Mouse (Mus musculus): ENCODE results near the gene Carmil1. TPM values are rescaled to one million over a fixed set of nuclear protein-coding genes. Genes with fewer than 3 reads are reported as not detected.

Carmil1 gene
- polyA plus RNA-seq, 1 experiment = 0.02 TPM

GRCm38 (mm10) chr13:24306248-24306647 is 25.7 kb upstream of the Carmil1 start:
- H3K4me1 ChIP-seq (ENCODE audit: control insufficient read depth) = peaks cover 25% of the 10 kb centered on the region

GRCm38 (mm10) chr13:24305486-24305885 is 24.9 kb upstream of the Carmil1 start:
- H3K36me3 ChIP-seq (ENCODE audit: control insufficient read depth) = no peaks in the 10 kb centered on the region
- TF ChIP-seq TAL1 (IDR thresholded peaks at IDR 0.05; ENCODE audit: low read length) = no peak
- no peak for TF ChIP-seq GATA1 (IDR thresholded peaks at IDR 0.05; ENCODE audit: low read length)
- H3K4me3 ChIP-seq (replicated peaks) = no peak overlapping the region
- H3K4me1 ChIP-seq (ENCODE audit: control insufficient read depth) = peaks cover 18% of the 10 kb centered on the region
- H3K27me3 ChIP-seq (ENCODE audit: control insufficient read depth) = no peaks in the 10 kb centered on the region
- H3K9me3 ChIP-seq (ENCODE audit: control insufficient read depth, low read length) = no peaks in the 10 kb centered on the region

More at GRCm38 (mm10) chr13:24306248-24306647, 25.7 kb upstream of the Carmil1 start:
- H3K9me3 ChIP-seq (ENCODE audit: control insufficient read depth, low read length) = no peaks in the 10 kb centered on the region
- no peaks in the 10 kb centered on the region for H3K36me3 ChIP-seq (ENCODE audit: control insufficient read depth)
- TF ChIP-seq TAL1 (IDR thresholded peaks at IDR 0.05; ENCODE audit: low read length) (no peak), GATA1 (IDR thresholded peaks at IDR 0.05; ENCODE audit: low read length) (no peak)
- no peaks in the 10 kb centered on the region for H3K27me3 ChIP-seq (ENCODE audit: control insufficient read depth)
- H3K4me3 ChIP-seq (replicated peaks) = no peak overlapping the region

DNA sequence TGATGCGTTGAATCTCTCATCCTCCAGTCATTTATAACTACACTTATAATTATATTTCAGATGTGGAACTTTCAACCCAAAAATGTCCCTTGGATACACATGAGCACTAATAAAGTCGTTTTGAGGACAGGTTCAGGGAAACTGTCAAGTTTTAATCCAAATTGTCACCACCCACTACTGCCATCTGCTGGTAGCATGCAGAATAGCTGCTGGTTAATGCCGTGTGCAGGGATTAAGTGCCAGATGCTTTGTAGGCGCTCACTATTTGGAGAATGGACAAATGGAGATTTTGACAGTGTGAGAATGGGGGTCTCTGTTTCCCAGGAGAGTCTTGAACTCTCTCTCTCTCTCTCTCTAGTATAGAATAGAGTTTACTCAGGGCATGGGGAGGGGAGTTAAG is 16.7 kb upstream of the Carmil1 start:
- peaks cover 7% of the 10 kb centered on the region for H3K27me3 ChIP-seq (ENCODE audit: control insufficient read depth)
- H3K4me3 ChIP-seq (replicated peaks) = no peak overlapping the region
- H3K9me3 ChIP-seq (ENCODE audit: control insufficient read depth, low read length) = no peaks in the 10 kb centered on the region
- TF ChIP-seq TAL1 (IDR thresholded peaks at IDR 0.05; ENCODE audit: low read length) (no peak), GATA1 (IDR thresholded peaks at IDR 0.05; ENCODE audit: low read length) (no peak)
- no peaks in the 10 kb centered on the region for H3K36me3 ChIP-seq (ENCODE audit: control insufficient read depth)
- H3K4me1 ChIP-seq (ENCODE audit: control insufficient read depth) = no peaks in the 10 kb centered on the region

GRCm38 (mm10) chr13:24287381-24287780 is 6.8 kb upstream of the Carmil1 start:
- Histone ChIP-seq H3K27me3 (ENCODE audit: control insufficient read depth) (peaks cover 5% of the 10 kb centered on the region), H3K9me3 (ENCODE audit: control insufficient read depth, low read length) (no peaks in the 10 kb centered on the region), H3K4me1 (ENCODE audit: control insufficient read depth) (no peaks in the 10 kb centered on the region), H3K4me3 (replicated peaks) (no peak overlapping the region), H3K36me3 (ENCODE audit: control insufficient read depth) (no peaks in the 10 kb centered on the region)
- TF ChIP-seq GATA1 (IDR thresholded peaks at IDR 0.05; ENCODE audit: low read length) (no peak), TAL1 (IDR thresholded peaks at IDR 0.05; ENCODE audit: low read length) (no peak)

GRCm38 (mm10) chr13:24279762-24280438 is 695 bp downstream of the Carmil1 start:
- Histone ChIP-seq H3K4me1 (ENCODE audit: control insufficient read depth) (peaks cover 9% of the 10 kb centered on the region), H3K36me3 (ENCODE audit: control insufficient read depth) (no peaks in the 10 kb centered on the region), H3K27me3 (ENCODE audit: control insufficient read depth) (peaks cover 46% of the 10 kb centered on the region), H3K4me3 (replicated peaks) (peak overlapping the region; percentile 57), H3K9me3 (ENCODE audit: control insufficient read depth, low read length) (no peaks in the 10 kb centered on the region)
- TF ChIP-seq TAL1 (IDR thresholded peaks at IDR 0.05; ENCODE audit: low read length) (no peak), GATA1 (IDR thresholded peaks at IDR 0.05; ENCODE audit: low read length) (no peak)

- no peak for TF ChIP-seq GATA1 (IDR thresholded peaks at IDR 0.05; ENCODE audit: low read length)
- TF ChIP-seq TAL1 (IDR thresholded peaks at IDR 0.05; ENCODE audit: low read length) = no peak
- H3K4me3 ChIP-seq (replicated peaks) = no peak overlapping the region
- peaks cover 45% of the 10 kb centered on the region for H3K27me3 ChIP-seq (ENCODE audit: control insufficient read depth)
- H3K4me1 ChIP-seq (ENCODE audit: control insufficient read depth) = peaks cover 9% of the 10 kb centered on the region
- no peaks in the 10 kb centered on the region for H3K9me3 ChIP-seq (ENCODE audit: control insufficient read depth, low read length)
- H3K36me3 ChIP-seq (ENCODE audit: control insufficient read depth) = no peaks in the 10 kb centered on the region
Measured at GRCm38 (mm10) chr13:24279407-24279761, 1.2 kb downstream of the Carmil1 start.

DNA sequence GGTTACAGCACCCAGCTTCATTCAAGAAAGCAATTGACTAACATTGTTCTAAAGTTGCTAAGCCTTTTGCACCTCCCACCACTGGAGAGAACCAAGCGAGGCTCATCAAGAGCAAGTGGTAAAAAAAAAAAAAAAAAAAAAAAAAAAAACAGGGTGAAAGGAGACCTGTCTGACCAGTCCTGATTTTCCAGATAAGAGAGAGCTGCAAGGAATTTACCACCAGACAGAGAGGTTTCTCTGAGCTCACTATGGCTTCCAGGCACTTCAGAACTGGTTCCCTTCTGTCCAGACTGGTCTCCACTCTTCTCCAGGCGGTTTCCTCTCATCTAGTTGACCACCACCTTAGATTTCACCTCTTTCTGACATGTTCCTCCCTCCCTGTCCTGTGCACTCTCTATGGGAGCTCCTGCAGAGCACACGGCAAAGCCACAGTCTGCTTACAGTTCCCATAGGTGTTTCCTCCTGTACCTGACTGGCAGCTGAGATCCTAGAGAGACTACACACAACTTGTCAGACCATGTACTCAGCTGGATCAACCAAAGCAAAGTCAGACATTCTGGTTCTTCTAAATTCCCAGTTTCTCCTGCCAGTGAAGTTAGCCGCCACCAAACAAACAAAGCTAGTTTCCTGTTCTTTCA is 7.7 kb downstream of the Carmil1 start:
- TF ChIP-seq TAL1 (IDR thresholded peaks at IDR 0.05; ENCODE audit: low read length) (peak; percentile 32; the same call in 1 of the 3 replicates), GATA1 (IDR thresholded peaks at IDR 0.05; ENCODE audit: low read length) (no peak)
- Histone ChIP-seq H3K27me3 (ENCODE audit: control insufficient read depth) (no peaks in the 10 kb centered on the region), H3K9me3 (ENCODE audit: control insufficient read depth, low read length) (no peaks in the 10 kb centered on the region), H3K4me3 (replicated peaks) (no peak overlapping the region), H3K4me1 (ENCODE audit: control insufficient read depth) (no peaks in the 10 kb centered on the region), H3K36me3 (ENCODE audit: control insufficient read depth) (no peaks in the 10 kb centered on the region)

DNA sequence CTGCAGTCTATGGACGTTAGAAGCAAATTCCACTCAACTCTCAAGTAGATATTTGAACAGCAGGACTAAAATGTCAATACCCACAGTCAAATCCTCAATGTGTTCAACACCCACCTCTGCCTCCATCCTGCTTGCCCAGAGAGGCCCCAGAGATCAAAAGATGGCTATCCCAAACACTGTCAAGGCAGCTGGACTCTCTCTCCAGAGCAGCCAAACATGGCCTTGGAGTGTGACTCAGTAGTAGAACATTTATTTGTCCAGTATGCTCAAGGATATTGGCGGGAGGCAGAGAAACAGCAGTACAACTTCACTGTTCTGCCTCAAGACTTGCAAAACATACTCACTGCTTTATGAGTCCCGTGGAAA is 11.5 kb downstream of the Carmil1 start:
- Histone ChIP-seq H3K36me3 (ENCODE audit: control insufficient read depth) (no peaks in the 10 kb centered on the region), H3K9me3 (ENCODE audit: control insufficient read depth, low read length) (no peaks in the 10 kb centered on the region), H3K27me3 (ENCODE audit: control insufficient read depth) (no peaks in the 10 kb centered on the region), H3K4me1 (ENCODE audit: control insufficient read depth) (no peaks in the 10 kb centered on the region), H3K4me3 (replicated peaks) (no peak overlapping the region)
- no peak for TF ChIP-seq GATA1 (IDR thresholded peaks at IDR 0.05; ENCODE audit: low read length)
- TF ChIP-seq TAL1 (IDR thresholded peaks at IDR 0.05; ENCODE audit: low read length) = no peak

GRCm38 (mm10) chr13:24268355-24269099 is 12.1 kb downstream of the Carmil1 start:
- H3K9me3 ChIP-seq (ENCODE audit: control insufficient read depth, low read length) = no peaks in the 10 kb centered on the region
- no peaks in the 10 kb centered on the region for H3K27me3 ChIP-seq (ENCODE audit: control insufficient read depth)
- no peaks in the 10 kb centered on the region for H3K4me1 ChIP-seq (ENCODE audit: control insufficient read depth)
- TF ChIP-seq TAL1 (IDR thresholded peaks at IDR 0.05; ENCODE audit: low read length) (no peak), GATA1 (IDR thresholded peaks at IDR 0.05; ENCODE audit: low read length) (no peak)
- H3K4me3 ChIP-seq (replicated peaks) = no peak overlapping the region
- no peaks in the 10 kb centered on the region for H3K36me3 ChIP-seq (ENCODE audit: control insufficient read depth)

Data from erythroblast, embryonic 14.5 days (primary cell).